Mouse (Mus musculus): ENCODE measurements around the gene Neurog3. TPM values are rescaled to one million over a fixed set of nuclear protein-coding genes. Genes with fewer than 3 reads are reported as not detected.

Neurog3 gene
- not detected for polyA plus RNA-seq (2017; shearing (Covaris generic))

DNA sequence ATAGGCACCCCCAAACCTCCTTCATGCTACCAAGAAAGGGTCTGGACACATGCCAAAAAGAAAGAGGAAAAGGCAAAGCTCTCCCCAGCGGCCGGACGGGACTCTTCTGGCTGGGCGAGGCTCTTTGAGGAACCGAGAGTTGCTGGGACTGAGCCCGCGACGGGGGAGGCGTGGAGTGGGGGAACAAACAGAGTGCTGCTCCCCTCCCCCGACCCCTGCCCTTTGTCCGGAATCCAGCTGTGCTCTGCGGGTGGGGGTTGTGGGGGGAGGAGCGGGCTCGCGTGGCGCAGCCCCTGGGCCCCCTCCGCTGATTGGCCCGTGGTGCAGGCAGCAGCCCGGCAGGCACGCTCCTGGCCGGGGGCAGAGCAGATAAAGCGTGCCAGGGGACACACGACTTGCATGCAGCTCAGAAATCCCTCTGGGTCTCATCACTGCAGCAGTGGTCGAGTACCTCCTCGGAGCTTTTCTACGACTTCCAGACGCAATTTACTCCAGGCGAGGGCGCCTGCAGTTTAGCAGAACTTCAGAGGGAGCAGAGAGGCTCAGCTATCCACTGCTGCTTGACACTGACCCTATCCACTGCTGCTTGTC lies at the start of gene Neurog3:
Neurog3 (plus strand) TSS at position 400 of the 591 bp plus-strand sequence.
- ATAC-seq = no peak

DNA sequence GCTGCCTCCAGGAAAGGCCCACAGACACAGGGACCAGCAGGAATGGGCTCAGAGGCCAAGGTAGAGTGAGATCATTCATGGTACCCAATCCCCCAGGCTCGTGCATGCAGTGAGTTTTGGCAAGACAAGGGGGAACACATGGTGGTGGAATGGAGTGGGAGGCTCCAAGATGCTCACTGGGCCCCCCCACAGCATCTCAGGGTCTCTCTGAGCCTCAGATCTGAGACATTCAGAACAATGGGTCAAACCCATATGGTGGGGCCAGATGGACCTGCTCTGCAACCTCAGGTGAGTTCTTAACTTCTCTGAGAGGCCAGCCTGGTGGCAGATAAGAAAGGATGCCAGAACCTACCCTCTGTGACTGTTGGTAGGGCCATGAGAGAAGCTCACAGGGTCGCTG lies 46.8 kb upstream of the Neurog3 start:
- ATAC-seq = no peak

DNA sequence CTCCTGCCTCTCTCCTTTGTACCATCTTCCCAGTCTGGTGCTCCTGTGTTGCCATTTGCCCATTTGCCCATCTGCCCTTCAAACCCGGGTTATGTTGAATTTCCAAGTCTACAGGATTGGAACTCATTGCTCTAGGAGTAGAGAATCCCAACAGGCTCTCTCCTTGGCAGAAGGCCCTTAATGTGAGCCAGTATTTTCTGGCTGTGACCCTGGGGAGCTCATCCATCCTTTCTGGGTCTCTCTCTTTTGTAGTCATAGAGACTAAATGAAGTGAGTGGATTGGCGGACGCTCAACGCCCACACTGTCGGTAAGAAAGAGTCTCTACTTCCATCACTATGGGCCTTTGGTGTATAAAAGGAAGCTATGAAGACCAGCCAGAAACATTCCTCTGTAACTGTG lies 46.1 kb upstream of the Neurog3 start:
- ATAC-seq = no peak

DNA sequence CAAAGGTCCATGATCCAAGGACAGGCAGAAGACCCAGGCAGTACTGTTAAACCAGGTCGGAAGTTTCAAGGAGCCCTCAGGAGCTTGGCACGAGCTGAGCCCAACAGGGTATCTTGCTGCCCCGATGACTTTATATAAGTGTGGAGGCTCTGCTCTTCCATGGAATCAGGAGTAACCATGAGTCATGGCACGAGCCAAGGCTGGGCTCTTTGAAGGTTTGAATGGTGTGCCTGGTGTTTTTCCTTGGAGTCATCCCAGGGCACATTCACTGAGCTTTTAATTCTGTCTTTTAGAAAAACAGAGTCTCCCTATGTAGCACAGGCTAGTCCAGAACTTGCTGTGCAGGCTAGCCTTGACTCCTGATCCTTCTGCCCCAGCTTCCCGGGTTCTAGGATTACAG lies 44.5 kb upstream of the Neurog3 start:
- no peak for ATAC-seq

DNA sequence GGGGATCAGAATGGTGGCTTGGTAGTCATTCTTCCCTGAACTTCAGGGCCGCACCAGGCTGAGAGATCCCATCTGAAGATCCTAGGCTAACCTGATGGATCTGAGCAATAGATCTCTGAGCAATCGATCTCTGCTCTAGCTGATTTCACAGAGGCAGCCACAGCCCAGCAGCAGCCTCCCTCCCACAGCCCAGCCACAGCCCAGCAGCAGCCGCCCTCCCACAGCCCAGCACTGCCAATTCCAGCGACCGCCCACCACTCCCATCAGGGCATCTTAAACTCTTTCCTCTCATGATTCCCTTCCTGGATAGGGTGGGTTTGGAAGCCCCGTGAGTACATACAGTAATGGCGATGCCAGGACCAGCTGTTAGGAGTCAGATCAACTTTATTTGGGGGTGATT lies 43.8 kb upstream of the Neurog3 start:
- ATAC-seq = no peak

DNA sequence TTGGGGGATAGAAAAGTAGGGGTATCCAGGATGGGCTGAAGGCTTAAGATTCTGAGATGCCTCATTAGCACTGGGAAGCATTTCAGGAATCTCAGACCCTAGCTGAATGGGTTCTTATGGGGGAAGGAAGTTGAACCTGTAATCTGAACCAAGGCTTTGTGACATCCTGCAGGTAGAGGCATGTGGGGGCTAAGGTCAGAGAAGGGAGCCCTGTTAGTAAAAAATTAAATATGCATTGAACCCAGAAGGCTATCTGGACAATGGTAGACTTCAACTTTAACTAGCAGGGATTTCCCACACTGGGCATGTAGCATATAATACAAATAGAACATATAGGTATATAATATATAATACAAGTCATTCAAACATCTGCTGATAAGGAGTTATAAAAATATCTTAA lies 43.4 kb upstream of the Neurog3 start:
- ATAC-seq = no peak

DNA sequence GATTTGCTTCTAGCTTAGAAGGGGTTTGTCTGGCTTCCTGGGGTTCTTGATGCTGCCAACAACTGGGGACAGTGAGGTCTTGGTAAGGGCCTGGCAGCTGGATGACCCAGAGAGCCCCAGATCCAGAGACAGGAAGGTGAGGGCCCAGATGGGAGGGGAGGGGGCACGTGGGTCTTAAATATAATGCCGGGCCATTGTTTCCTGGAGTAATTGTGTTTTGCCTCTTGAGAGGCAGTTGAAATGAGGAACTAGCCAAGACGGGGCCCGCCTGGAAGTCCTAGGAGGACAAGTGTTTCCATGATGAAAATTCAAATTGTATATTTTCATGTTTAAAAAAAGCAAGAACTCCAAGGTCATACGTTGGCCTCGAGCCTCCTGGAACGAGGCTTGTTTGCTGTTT lies 39.0 kb upstream of the Neurog3 start:
- ATAC-seq = no peak

DNA sequence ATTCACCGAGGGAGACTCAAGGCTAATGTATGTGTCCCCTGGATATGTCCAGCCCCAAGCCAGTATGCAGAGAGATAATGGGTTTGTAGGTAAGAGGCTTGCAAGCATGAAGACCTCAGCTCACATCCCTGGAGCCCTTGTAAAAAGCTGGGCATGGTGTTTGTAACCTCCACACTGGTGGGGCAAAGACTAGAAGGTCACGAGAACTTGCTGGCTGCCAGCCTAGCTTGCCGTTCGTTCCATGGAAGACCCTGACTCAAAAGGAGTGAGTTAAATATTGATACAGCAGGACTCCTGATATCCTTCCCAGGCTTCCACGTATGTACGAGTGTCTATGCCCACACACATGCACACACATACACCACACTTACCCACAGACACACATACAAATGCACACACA lies 38.5 kb upstream of the Neurog3 start:
- no peak for ATAC-seq

DNA sequence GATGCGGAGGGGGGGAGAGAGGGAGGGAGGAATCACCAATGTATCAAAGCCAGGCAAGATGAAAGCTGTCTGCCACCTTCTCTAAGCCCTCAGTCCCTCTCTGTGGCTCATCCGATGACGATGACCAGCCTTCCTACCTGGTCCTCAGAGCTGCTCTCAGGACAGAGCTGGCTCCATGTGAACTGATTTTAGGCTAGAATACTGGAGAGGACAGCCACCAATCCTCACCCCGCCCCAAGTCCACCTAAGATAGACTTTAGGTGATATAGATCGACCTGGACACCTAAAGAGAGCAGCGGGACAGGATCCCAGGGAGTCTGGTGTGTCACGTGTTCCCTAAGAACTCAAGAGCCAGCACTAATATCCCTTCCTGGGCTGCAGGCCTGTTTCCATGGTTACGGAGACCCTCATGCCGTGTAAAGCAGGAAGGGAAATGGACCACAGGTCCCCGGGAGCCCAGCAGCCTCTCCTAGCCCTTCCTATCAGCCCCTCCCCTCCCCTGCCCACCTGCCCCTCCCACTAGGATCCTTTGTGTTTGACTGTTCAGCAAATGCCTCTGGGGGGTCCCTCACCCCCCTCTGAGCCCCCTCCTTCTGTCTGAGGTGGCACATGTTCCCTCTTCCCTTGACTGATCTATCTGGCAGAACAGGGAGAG lies 33.0 kb upstream of the Neurog3 start:
- no peak for ATAC-seq

DNA sequence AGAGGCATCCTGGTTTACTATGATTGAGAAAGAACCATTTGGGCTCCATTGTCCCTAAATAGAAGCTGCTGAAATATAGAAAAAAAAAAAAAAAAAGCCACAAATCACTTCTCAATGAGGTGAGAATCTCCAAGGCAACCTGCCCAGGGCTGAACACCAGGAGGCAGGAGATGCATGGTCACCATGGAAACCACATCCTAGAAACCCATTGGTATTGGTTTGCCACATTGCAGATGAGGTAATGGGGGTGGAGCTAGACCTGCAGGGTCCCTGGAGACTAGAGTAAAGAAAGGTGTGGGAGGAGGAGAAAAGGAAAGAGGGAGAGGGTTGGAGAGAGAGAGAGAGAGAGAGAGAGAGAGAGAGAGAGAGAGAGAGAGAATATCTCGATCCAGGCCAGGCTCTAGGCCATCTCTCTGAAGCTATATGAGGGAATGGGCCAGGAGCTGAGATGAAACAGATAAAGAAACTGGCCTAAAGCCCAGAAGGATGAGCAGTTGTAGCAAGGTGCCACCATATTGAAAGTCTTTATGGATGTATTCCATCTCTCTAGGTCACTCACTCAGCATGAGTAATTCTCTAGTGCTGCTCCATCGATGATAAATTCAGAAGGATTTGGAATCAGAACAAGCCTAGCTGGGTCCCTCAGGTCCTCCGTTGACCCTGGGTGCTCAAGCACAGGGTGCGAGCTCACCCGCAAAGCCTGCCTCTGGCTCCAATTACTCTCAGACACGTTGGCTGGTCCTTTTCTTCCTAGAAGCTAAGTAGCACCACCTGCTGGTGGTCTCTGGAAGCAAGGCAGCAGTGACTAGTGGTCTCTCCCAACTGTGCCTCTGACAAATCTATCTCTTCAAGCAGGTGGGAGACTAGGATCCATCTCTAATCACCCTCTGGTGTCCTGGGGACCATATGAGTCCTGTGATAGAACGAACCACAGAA lies 31.1 kb upstream of the Neurog3 start:
- ATAC-seq = no peak

DNA sequence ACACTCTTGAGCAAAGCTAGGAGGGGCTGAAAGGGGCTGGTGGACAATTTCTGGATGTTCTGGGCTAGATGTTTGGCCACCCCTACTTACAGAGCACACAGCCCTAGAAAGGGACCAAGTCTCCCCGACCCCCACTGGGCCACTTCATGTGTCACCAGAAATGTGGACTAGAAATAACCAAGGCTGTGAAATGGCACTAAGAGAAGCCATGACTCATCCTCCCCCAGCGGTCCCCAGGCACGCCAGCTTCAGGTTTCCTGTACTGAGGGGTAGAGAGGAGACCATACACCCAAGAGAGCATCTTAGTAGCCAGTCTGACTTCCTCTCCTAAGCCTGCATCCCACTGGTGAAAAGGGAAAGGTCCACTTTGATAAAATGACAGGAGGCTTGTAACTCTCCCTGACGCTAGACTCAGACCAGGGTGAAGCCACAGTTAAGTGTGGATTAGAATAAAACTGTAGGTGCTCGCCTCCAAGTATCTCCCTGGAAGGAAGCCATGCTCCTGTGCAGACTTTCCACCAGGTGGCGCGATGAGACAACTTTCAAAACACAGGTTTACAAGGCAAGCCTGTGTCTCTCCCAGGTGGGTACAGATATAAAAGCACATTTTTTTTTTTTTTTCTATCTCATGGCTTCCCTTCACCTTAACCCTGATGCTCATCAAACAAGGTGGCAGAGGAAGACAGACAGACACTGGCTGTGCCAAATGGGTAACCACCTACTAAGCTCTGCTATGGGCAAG lies 27.9 kb upstream of the Neurog3 start:
- no peak for ATAC-seq

DNA sequence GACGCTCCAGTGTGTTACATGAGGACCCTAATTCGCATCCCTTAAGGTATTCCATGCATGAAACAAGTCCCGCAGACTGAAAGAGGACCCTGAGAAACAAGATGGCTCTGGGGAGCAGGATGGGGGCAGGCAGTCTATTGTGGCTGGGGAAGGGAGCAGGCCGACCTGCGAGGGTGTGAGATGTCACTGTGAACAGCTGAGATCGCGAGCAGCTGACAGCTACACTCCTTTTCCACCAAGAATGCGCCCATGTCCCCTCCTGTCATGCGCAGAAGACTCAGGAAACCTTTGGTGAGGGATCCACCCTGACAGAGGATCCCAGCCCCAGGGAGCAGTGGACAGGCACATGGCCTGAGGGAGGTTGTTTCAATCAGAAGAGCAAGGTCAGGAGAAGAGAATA lies 25.8 kb upstream of the Neurog3 start:
- ATAC-seq = no peak

DNA sequence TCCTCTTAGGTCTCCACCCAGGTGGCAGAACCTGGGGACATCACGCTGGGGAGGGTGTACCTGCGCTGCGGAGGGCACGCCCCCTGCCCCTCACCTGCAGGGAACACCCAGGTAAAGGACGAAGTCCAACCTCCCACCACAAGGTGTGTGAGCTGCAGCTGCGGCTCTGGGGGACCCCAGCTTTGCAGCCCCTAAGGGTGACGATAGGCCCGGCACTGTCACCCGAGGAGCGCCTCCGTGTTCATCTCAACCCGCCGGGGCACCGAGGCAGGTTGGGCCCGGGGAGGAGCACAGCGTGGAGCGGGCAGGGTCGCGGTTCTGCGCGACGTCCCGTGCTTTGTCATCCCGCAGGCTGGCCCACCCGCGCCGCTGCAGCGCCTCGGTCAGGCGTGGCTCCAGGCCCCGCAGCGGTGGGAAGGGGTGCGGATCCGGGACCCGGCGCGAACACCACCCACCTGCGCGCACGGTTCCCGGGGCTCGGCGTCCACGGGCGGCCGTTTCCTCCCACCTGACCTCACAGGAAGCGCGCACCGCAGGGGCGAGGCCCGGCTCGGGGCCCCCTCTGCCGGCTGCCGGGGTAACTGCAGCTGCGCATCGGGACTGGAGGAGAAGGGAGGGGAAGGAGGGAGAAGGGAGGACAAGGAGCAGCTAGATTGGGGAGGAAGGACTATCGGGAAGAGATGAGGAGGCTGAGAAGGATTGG lies 22.2 kb upstream of the Neurog3 start:
- peak; percentile 93 for ATAC-seq

DNA sequence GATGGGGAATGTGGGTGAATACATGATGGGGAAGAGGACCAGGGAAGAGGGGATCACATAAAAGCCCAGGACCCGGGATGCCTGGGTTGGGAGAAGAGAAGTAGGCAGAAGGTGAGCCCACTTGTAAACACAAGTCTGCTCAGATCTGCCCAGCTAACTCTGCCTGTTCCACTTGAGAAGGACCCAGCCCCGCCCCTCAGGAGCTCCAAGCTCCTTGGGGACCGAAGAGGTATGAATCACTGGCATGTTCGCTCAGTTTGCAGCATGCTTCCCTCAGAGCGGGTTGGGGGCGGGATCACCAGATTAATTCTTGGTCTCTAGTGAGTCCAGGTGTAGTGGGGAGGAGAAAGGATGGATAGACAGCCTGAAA lies 21.7 kb upstream of the Neurog3 start:
- no peak for ATAC-seq

DNA sequence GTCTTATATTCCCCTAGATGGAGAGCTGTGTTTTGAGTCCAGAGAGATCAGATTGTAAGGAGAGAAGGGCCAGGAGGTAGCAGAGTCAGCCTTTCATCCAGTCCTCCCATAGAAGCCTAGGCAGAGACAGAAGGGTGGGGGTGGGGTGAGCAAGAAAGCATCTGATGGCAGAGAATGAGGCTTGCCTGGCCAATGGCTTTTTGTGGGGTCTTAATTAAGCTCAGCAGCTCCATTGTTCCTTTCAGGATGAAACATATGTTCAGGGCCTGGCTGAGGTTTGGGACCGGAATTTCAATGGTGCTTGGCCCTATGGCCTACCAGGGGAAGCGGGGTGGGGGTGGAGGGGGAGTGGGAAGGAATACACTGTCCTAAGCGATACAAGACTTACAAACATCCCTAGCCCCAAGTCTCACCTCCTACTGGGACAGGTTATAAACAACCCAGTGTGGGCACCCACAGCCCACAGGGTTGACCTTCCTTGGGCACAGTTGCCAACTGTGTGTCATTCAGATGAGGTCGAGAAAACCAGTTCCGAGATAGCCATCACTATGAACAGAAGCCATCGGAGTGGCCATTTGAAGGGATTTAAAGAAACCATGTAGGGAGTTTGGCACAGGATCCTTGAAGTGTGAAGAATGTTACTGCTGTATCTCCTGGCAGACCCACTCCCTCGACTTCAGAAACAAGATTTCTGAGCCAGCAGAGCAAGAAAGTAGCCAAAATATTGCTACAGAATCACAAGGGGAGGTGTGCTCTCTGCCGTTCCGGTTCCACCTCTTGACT lies 18.8 kb upstream of the Neurog3 start:
- ATAC-seq = no peak

DNA sequence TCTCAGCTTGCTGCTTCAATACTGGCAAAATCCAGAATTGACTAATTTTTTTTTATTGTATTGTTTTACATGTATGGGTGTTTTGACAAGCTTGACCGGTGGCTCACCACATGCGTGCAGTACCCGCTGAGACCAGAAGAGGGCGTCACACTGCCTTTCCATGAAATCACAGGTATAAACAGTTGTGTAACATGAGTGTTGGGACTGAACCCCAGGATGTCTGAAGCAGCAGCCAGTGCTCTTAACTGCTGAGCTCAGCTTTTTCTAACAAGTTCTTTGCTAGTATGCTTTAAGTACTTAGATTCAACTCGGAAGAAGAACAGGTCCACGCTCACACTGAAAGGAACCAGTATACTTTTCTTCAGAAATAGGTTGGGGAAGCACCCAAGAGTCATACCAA lies 5.8 kb upstream of the Neurog3 start:
- ATAC-seq = no peak

DNA sequence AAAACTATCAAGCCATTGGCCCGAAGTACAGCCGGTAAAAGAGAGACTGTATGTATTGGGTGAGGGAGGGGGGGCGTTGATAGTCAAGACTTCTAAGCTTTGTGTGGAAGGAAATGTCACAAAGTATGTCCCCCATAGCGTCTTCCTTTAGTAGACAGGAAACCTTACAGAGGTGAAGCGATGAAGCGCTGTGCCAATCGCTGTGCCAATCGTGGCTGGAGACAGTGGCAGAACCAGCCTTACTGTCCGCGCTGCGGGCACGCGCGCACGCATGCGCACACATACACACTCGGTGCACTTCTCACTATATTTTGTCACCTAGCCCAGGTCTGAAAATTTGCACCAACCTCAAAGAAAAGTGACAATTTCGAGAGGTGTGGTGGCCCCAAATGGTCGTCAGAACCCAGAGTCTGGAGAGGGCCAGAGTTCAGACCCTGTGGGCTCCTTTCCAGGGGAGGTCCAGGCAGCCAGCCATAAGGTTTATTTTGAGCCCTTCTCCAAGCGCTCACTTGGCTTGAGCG lies 5.1 kb upstream of the Neurog3 start:
- no peak for ATAC-seq

DNA sequence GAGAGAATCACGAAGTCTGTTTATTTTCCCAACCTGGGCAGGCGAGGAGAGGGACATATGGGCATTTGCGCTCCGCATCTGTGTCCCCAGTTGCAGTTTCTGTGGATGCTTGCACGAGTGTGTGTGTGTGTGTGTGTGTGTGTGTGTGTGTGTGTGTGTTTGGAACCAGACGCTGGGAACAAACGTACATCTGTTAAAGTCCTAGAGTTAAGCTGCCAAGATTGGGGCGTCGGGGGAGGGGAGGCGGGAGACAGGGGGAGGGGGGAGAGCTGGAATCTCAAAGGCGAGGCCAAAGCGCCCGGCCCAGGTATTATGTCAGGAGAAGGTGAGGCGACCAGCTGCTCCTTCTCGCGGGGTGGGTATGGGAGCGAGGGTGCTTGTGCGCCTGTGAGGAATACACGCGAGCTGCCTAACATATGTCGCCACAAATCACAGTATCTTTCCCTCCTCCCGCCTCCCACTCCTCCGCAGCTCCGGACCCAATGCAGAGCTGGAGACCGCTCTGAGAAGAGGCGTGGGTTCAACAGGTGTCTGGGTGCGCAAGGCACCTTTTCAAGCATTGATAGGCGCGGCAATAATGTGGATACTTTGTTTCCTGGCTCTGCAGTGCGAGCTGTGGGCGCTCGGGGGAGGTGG lies 4.5 kb upstream of the Neurog3 start:
- no peak for ATAC-seq

DNA sequence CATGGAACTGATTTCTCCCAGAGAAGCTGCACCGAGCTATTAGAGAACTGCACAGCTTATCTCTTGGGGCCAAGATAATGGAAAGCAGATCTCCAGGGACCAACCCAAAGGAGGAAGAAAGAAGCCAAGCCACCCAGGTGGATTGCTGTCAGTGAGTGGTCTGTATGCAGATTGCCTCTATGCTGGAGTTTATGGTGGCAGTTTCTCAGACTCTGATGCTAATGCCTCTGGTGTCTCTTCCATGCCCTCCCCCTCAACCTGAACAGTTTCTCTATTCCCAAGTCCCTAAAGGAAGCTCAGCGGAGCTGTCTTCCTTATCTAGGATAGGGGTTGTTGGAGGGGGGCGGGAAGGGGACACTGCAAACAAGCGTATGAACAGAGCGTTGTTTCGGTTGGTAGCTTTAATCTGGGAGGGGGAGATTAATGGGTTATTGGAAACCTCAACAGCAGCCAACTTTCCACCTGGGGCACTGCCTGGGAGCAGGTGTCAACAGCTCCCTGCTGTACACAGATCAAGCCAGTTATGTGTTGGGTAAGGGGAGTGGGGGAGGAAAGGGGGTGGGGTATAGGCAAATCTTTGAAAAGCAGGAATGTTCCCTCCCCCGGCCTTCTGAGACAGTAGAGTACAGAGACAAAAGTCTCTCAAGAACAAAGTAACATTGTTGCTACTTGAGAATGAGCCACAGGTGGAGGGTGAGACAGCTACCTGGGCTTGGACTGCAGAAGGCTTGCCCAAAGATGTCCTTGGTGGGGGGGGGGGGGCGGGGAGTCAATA lies 3.0 kb downstream of the Neurog3 start:
- no peak for ATAC-seq

DNA sequence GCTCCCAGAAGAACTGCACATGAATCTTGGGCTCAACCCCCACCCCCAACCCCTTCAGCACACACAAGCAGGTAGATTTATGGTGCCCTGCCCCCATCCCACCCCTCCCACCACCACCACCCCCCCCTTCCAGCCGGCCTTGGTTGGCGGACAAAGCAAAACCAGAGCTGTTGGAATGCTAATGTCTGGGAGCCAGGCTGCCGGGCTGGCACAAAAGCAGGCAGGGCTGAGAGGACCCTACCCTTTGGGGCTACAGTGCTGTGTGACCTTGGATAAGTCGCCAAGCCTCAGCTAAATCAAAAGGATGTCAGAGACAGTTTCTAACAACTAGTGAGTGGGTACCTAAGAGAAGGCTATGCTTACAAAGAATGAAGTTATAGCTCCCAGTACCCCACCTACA lies 4.3 kb downstream of the Neurog3 start:
- no peak for ATAC-seq
